Mouse (Mus musculus) kidney, adult 9 months (tissue): ENCODE measurements at regions not wholly inside any gene's neighbourhood (a gene's known extent, or its start where the extent isn't known, plus 50 kb on each side); places are given as distances from the start of the nearest gene placed in this dataset.

Experiments used
- DNase-seq: peaks from one replicate; pipeline ENCODE4 v3.0.0; 2022

GRCm38 (mm10) chr10:19412926-19413325, 56.6 kb downstream of the Olig3 start:
- no peak for DNase-seq

DNA sequence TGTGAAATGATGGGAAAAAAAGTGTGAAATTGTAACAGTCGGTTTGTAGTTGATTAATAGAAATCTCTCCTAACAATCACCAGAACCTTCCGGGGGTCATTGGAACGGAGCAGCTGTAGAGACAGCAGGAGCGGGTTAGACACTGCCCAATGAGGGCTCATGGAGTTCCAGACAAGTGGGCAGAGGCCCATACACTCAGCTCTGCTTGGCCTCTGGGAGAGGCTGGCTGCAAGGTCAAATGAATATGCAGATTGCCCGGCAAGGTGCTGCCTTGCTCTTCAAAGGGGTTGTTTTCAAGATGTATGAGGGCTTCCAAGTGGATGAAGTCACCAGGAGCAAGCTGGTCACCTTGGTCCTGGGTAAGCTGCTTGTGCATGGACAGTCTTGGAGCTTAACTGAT, 57.6 kb downstream of the Olig3 start:
- DNase-seq: no peak

- no peak for DNase-seq
These were observed 58.5 kb downstream of the Olig3 start for GRCm38 (mm10) chr10:19414834-19415233.

GRCm38 (mm10) chr10:19424030-19424429, 67.7 kb downstream of the Olig3 start:
- no peak for DNase-seq

DNA sequence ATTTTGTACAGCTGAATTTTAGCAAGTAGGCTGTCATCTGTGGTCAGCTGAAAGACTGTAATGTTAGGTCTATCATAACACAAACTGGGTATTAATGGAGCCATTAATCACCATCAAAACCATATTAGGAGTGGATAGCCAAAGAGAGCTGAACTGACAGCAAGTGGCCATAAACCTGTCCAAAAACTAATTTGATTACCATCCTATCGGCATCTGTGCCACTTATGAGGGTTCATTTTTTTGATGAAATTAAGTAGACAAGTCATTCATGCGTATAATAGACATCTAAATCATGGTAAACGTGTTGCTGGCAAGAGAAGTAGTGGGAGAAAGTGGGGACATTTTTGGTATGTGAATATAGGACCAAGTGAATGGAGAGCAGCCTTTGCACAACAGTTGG, 68.6 kb downstream of the Olig3 start:
- no peak for DNase-seq

DNA sequence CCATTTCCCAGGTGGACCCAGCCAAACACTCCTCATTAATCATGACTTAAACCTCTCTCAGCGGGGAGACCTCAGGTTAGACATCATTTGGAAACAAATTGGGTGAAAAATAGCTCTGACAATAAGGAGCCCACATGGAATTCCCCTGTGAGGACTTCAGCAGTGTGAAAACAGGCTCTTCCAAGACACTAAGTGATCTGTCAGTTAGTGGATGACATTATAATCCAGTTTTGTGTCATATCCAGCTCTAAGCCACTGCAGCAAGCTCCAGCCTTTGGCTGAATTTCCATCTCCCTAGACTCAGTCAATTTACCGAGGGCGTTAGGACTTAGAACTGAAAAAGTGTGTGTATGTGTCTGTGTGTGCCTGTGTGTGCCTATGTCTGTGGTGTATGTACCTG, 70.5 kb downstream of the Olig3 start:
- no peak for DNase-seq

DNA sequence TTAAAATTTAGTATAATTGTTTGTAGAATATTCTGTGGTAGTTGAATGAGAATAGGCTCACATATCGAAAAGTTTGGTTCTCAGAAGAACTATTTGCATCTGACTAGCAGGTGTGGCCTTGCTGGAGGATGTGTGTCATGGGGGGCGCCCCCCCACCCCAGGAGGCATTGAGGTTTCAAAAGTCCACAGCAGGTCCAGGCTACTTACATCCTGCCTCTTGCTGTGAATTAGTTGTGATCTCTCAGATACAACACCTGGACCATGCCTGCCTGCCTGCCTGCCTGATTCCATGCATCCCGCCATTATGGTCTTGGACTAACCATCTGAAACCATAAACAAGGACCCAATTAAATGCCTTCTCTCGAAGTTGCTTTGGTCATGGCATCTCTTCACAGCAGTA, 76.2 kb downstream of the Olig3 start:
- no peak for DNase-seq

DNA sequence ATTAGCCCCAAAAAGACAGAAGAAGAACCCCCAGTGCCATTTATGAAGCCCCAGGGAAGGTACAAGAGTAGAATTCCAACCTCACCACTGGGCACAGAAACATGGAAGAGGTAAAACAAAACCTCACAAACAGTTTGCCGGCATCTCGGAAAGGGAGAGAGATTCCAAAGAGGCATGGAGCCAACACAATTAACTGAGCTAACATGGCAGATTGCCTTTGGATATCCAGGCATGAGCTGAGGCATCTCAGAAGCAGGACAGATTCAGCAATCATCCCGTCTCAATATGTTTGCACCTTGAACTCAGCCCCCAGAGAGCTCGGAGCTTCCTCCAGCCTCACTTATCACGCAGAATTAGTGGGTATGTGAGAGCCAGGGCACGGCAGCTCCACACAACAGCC, 78.3 kb downstream of the Olig3 start:
- no peak for DNase-seq

GRCm38 (mm10) chr10:19441807-19442206, 85.5 kb downstream of the Olig3 start:
- DNase-seq: no peak

DNA sequence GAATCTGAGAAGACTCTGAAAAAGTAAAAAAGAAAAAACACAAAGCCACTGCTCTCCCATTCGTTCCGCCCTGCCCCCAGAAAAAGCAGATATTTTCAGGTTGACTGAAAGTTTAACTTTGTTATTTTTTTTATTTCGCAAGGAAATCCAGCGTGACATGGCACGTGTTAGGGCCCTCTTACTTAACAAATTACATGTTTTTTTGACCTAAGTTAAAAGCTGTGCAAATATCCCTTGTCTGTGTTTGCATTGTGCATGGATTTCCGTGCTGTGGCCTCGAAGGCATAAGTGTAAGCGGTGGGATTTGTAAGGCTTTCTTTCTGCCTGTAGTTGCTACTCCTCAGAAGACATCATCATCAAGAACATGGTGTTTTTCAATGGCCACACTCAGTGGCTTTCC, 87.2 kb downstream of the Olig3 start:
- no peak for DNase-seq

DNA sequence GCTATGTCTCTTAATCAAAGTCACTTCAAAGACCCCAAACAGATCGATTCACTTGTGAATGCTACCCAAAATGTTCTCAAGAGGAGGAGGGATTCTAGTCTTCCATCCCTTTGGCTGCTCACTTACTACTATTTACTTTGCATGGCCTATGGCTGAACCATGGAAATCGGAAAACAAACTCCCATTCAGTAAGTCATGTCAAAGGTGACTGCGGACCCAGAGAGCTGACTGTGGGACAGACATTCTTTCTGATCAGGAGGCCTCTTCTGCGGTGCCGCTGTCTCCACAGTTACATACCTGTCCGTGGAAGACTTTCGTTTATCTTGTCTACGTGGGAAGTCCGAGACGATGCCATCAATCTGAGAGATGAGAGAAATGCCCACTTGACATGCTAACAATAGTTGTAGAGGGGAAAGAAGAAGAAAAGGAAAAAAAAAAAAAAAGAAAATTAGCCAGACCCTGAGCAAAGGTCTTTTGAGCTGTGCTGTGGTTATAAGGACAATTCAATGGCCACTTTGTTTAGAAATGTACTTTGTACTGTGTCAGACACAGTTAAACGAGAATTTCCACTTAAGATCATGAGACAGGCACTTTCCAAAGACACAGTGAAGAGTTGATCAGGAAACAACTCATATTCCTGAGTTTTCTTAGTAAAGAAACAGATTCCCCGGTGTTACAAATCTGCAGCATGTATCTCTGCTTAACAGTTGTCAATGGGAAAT, 92.7 kb downstream of the Olig3 start:
- no peak for DNase-seq

DNA sequence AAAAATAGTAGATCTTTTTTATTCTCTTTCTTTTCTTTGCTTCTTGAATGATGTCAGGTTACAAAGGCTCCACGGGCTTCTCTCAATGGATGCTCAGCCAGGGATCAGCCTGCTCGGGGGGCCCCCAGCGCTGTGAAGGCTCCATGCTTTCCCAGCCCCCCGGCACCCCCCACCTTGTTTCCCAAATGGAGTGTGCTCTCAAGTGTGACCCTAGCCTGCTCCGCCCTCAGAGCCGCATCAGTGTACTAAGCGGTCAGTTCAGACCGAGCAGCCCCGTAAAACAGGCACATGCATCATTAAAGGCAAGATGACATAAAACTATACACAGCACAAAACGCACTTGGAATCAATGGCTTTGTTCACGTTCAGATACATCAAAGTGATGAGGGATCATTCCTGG, 102.7 kb downstream of the Olig3 start:
- DNase-seq: no peak

GRCm38 (mm10) chr10:19459709-19460108, 103.4 kb downstream of the Olig3 start:
- no peak for DNase-seq

DNA sequence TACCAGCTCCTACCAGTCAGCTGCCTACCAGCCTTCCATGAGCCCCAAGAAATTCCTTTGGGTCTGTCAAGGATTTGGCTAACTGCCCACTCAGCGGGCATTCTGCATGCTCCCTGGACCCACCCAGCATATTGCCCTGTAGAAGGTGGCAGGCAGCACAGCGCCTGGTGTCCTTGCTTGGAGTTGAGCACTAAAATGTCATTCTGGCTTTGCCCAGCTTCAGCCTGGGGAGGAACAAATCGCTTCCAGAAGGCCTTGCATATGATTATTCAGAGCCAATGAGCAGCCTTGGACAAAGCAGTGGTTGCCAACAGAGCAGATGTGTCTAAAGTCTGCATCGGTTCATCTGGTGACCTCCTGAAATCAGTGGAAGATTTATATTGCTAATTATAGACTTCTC, 103.8 kb downstream of the Olig3 start:
- no peak for DNase-seq

DNA sequence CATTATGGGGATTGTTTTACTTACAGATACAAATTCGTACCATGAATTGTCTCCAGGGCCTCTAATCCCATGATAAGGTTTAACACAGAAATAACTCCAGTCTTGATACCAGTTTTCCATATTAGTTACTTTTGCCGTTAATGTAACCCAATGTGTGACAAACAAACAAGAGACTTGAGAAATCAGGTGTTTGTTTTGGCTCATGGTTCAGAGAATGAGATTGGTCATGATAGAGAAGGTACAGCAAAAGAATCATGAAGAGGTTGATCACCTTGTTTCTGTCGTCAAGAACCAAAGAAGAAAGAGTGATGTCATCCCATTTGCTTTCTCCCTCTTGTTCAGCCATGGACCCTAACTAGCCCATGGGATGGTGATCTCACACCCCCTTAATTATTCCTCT, 107.5 kb downstream of the Olig3 start:
- DNase-seq: no peak

GRCm38 (mm10) chr10:19464504-19464903, 108.2 kb downstream of the Olig3 start:
- DNase-seq: no peak

DNA sequence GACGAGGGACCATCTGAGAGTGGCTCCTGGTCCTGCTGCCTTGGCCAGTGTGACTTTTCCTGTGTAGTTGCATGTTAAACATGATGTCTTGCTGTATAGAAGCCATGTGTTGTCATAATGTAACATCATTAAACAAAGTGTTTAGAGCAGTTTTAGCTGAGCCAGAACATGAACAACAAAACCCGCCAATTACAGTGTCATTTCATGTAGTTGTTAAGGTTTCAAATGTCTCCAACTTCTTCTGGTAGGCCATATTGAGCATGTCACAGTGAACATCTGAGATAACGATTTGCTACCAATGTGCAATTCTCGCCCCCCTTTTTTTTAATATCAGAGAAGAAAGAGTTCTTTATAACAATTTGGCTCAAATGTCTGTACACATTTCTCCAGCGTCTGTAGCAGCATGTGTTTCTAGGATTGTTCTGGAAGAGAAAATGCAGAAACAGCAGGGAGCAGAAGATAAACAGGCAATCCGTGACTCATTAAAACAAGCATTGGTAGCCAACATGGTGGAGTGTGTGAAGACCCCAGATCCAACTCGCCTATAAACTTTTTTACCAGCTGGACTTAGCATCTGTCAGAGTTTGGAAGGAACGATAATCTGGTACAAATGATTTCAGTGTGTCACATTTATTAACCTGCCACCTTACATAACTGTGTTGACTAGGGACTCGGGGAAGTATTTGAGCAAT, 115.2 kb downstream of the Olig3 start:
- no peak for DNase-seq

DNA sequence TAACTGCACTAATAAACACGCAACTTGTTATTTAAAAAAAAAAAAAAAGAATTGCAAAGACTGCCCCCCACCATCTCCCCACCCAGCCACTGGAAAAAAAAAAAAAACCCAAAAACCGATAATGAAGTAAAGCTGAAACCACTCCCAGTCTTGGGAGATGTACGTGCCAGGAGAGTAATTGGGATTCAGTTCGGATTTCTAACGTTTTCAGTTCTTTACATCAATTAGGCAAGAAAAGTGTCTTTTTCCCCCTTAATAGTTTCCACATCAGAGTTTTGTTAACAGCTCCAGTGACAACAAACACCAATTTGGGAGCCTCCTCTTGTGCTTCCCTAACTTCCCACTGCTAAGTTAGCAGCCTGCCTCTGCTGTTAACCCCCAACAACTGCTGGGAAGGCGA, 115.7 kb downstream of the Olig3 start:
- DNase-seq: no peak

GRCm38 (mm10) chr10:19472949-19473535, 116.7 kb downstream of the Olig3 start:
- no peak for DNase-seq

- no peak for DNase-seq
These were observed 106.1 kb upstream of the Ifngr1 start for GRCm38 (mm10) chr10:19485537-19486135.

GRCm38 (mm10) chr10:19490500-19490899, 101.2 kb upstream of the Ifngr1 start:
- DNase-seq: no peak

DNA sequence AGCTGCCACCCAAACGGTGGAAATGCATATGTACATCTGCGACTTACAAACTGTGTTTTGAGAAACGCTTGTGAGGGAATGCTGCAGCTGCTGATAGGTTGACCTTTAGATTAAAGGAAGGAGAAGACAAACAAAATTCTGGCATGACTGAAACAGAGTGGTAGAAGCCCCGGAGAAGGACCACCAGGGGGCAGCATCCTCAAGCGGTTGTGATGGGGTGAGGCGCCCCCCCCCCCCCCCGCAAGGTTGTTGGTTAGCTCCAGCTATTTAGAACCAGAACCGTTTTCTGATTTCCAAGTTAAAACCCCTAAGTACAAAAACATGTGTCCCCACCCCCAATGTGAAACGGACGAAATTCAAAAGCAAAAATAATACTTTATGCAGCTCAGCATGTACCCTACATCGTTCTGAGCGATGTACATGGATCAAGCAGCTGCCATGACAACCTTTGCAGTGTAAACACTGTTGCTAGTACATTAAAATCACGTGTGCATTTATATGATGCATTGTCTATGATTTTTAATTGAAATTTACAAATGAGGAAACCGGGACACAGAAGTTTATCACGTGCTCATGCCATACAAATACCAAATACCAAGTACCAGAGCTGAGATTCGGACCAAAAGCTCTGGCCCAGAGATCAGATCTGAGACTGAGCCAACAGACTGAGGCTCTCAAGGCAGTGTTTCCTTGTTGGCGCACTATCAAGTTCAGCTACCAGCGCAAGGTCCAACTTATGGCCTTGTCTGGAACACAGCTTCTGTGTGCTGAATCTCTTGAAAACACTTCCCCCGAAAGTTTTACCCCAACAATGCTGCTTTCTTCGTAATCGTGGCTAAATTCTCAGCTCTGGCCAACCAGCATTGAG, 100.0 kb upstream of the Ifngr1 start:
- DNase-seq: peak; percentile 53
